Mouse (Mus musculus): ENCODE results near the gene Cx3cl1. TPM values are rescaled to one million over a fixed set of nuclear protein-coding genes. Genes with fewer than 3 reads are reported as not detected.
A peak's percentile ranks its signal among the peaks of the same experiment; 100 is the strongest.

Cx3cl1 gene
- polyA plus RNA-seq, 1 experiment from 2014 or later: 0.79 TPM

DNA sequence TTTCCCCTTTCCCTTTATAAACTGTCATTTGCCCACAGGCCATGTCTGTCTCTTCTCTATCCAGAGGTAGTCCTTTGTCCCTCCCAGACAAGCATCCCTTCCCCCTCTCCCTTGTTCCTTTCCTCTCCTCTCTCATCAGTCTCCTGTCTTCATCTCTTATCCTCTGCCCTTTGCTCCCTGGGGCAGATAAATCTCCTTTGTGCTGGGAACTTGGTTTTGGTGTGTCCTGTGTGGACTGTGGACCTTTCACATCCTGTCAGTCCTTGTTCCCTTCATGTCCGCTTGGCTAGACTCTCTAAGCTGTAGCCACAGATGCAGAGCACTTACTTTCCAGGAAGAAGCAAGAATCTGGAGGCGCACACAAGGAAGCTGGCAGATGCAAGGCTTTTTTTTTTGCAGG lies 17.3 kb upstream of the Cx3cl1 start:
- H3K27ac ChIP-seq (ENCODE audit: low read depth): no peak overlapping the region
- no peak overlapping the region for H3K9ac ChIP-seq (replicated peaks)
- no peak for TF ChIP-seq EP300 (IDR thresholded peaks at IDR 0.05; ENCODE audit: low read depth)
- no peak for TF ChIP-seq CTCF (IDR thresholded peaks at IDR 0.05; ENCODE audit: low read depth)
- H3K4me3 ChIP-seq (ENCODE audit: low read depth, low read length): no peak overlapping the region
- 66% methylated on average over 2 of the region's 2 CpGs for WGBS (ENCODE audit: insufficient replicate concordance)
- no peak for ATAC-seq
- H3K9me3 ChIP-seq (ENCODE audit: low read length): no peaks in the 10 kb centered on the region
- no peaks in the 10 kb centered on the region for H3K27me3 ChIP-seq (ENCODE audit: insufficient read depth, low read length)
- no peak overlapping the region for H3K4me2 ChIP-seq (ENCODE audit: low read depth, low read length)
- H3K36me3 ChIP-seq (replicated peaks; ENCODE audit: insufficient read depth, low read length): no peaks in the 10 kb centered on the region
- H3K4me1 ChIP-seq (ENCODE audit: insufficient read depth): no peaks in the 10 kb centered on the region
- DNase-seq: no peak

DNA sequence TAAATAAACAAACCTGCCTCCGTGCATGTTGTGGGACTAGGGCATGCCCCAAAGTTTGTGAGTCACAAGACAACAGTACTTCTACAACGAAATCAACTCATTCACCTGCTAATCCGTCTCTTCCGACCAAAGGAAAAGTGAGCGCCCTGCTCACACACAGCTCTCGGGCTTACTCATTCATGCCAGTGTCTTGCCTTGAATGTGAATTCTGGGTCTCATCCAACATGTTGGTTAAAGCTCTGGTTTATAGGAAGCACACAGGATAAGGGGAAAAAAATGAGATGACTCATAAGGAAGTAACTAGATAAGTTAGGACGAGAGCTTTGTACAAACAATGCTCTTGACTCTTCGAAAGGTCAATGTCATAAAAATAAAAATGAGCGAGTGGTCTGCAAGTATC lies 4.8 kb upstream of the Cx3cl1 start:
- no peak overlapping the region for H3K4me2 ChIP-seq (ENCODE audit: low read depth, low read length)
- H3K4me1 ChIP-seq (ENCODE audit: insufficient read depth): peaks cover 8% of the 10 kb centered on the region
- no peak overlapping the region for H3K4me3 ChIP-seq (ENCODE audit: low read depth, low read length)
- WGBS (ENCODE audit: insufficient replicate concordance): 62% methylated on average over 9 of the region's 9 CpGs
- H3K27me3 ChIP-seq (ENCODE audit: insufficient read depth, low read length): peaks cover 26% of the 10 kb centered on the region
- TF ChIP-seq CTCF (IDR thresholded peaks at IDR 0.05; ENCODE audit: low read depth) (no peak), EP300 (IDR thresholded peaks at IDR 0.05; ENCODE audit: low read depth) (peak; percentile 33; the same call in 1 of the 2 replicates)
- DNase-seq (no peak), ATAC-seq (no peak)
- no peaks in the 10 kb centered on the region for H3K9me3 ChIP-seq (ENCODE audit: low read length)
- H3K36me3 ChIP-seq (replicated peaks; ENCODE audit: insufficient read depth, low read length): no peaks in the 10 kb centered on the region
- no peak overlapping the region for H3K27ac ChIP-seq (ENCODE audit: low read depth)
- H3K9ac ChIP-seq (replicated peaks): no peak overlapping the region

DNA sequence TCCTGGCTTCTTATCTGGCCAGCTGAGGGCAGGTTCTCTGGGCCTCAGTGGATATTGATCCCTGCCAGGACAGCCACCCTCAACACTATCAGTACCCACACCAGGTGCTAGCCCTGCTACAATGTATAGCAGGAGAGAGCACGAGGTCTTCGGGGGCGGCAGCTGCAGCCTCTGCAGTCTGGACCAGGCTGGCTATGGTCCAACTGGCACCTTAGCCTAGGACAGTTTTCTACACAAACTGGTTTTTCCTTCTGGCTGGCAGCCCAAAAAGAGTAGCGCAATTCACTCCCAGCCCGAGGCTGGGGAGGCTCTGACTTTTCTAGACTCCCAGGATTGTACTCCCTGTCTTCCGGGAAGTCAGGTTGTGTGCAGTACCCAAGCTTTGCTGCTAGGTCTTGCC lies 864 bp upstream of the Cx3cl1 start:
- Histone ChIP-seq H3K9ac (replicated peaks) (no peak overlapping the region), H3K9me3 (ENCODE audit: low read length) (no peaks in the 10 kb centered on the region), H3K4me2 (ENCODE audit: low read depth, low read length) (no peak overlapping the region), H3K27ac (ENCODE audit: low read depth) (no peak overlapping the region), H3K27me3 (ENCODE audit: insufficient read depth, low read length) (peaks cover 62% of the 10 kb centered on the region), H3K4me3 (ENCODE audit: low read depth, low read length) (no peak overlapping the region), H3K4me1 (ENCODE audit: insufficient read depth) (peaks cover 14% of the 10 kb centered on the region), H3K36me3 (replicated peaks; ENCODE audit: insufficient read depth, low read length) (no peaks in the 10 kb centered on the region)
- no peak for DNase-seq
- peak; percentile 51; the same call in 1 of the 2 replicates for ATAC-seq
- WGBS (ENCODE audit: insufficient replicate concordance): 43% methylated on average over 6 of the region's 6 CpGs
- no peak for TF ChIP-seq CTCF (IDR thresholded peaks at IDR 0.05; ENCODE audit: low read depth)
- TF ChIP-seq EP300 (IDR thresholded peaks at IDR 0.05; ENCODE audit: low read depth): peak; percentile 61

- H3K27ac ChIP-seq (ENCODE audit: low read depth): no peak overlapping the region
These were observed 1.2 kb downstream of the Cx3cl1 start for GRCm38 (mm10) chr8:94773048-94773447.

GRCm38 (mm10) chr8:94773700-94774171 lies 1.9 kb downstream of the Cx3cl1 start:
- Histone ChIP-seq H3K27ac (ENCODE audit: low read depth) (no peak overlapping the region), H3K4me2 (ENCODE audit: low read depth, low read length) (no peak overlapping the region), H3K9me3 (ENCODE audit: low read length) (no peaks in the 10 kb centered on the region), H3K36me3 (replicated peaks; ENCODE audit: insufficient read depth, low read length) (no peaks in the 10 kb centered on the region), H3K27me3 (ENCODE audit: insufficient read depth, low read length) (peaks cover 66% of the 10 kb centered on the region), H3K9ac (replicated peaks) (no peak overlapping the region), H3K4me3 (ENCODE audit: low read depth, low read length) (no peak overlapping the region), H3K4me1 (ENCODE audit: insufficient read depth) (peaks cover 22% of the 10 kb centered on the region)
- DNase-seq (no peak), ATAC-seq (no peak)
- WGBS (ENCODE audit: insufficient replicate concordance): 62% methylated on average over 12 of the region's 12 CpGs
- TF ChIP-seq EP300 (IDR thresholded peaks at IDR 0.05; ENCODE audit: low read depth): no peak
- TF ChIP-seq CTCF (IDR thresholded peaks at IDR 0.05; ENCODE audit: low read depth): no peak

More at GRCm38 (mm10) chr8:94773048-94773447, 1.2 kb downstream of the Cx3cl1 start:
- H3K36me3 ChIP-seq (replicated peaks; ENCODE audit: insufficient read depth, low read length): no peaks in the 10 kb centered on the region
- no peak for DNase-seq
- TF ChIP-seq CTCF (IDR thresholded peaks at IDR 0.05; ENCODE audit: low read depth) (no peak), EP300 (IDR thresholded peaks at IDR 0.05; ENCODE audit: low read depth) (no peak)
- H3K9ac ChIP-seq (replicated peaks): no peak overlapping the region
- H3K4me1 ChIP-seq (ENCODE audit: insufficient read depth): peaks cover 15% of the 10 kb centered on the region
- no peak overlapping the region for H3K4me3 ChIP-seq (ENCODE audit: low read depth, low read length)
- H3K27me3 ChIP-seq (ENCODE audit: insufficient read depth, low read length): peaks cover 66% of the 10 kb centered on the region
- no peak overlapping the region for H3K4me2 ChIP-seq (ENCODE audit: low read depth, low read length)
- no peaks in the 10 kb centered on the region for H3K9me3 ChIP-seq (ENCODE audit: low read length)
- no peak for ATAC-seq
- 65% methylated on average over 6 of the region's 6 CpGs for WGBS (ENCODE audit: insufficient replicate concordance)

DNA sequence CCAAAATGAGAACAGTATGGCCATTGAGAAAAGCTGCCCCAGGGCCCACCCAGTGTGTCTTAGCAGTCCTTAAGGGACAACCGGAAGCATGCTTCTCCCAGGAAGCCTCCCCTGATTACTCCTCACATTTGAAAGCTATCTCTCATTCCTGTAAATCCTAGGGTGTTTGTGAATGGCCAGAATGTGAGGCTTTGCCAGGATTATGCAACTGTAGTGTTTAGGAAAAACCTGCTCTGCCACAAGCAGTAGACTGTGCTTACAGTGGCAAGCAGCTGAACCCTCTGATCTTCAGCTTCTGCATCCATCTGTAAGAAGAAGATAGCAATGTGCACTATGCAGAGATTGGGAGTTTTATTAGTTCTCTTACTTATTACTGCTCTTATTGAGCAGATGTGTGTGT lies 2.8 kb downstream of the Cx3cl1 start:
- Histone ChIP-seq H3K27ac (ENCODE audit: low read depth) (no peak overlapping the region), H3K4me1 (ENCODE audit: insufficient read depth) (peaks cover 24% of the 10 kb centered on the region), H3K36me3 (replicated peaks; ENCODE audit: insufficient read depth, low read length) (no peaks in the 10 kb centered on the region), H3K4me2 (ENCODE audit: low read depth, low read length) (no peak overlapping the region), H3K27me3 (ENCODE audit: insufficient read depth, low read length) (peaks cover 66% of the 10 kb centered on the region), H3K4me3 (ENCODE audit: low read depth, low read length) (no peak overlapping the region), H3K9ac (replicated peaks) (no peak overlapping the region), H3K9me3 (ENCODE audit: low read length) (no peaks in the 10 kb centered on the region)
- TF ChIP-seq CTCF (IDR thresholded peaks at IDR 0.05; ENCODE audit: low read depth) (no peak), EP300 (IDR thresholded peaks at IDR 0.05; ENCODE audit: low read depth) (no peak)
- no peak for DNase-seq
- ATAC-seq: no peak
- 84% methylated on average over 1 of the region's 1 CpGs for WGBS (ENCODE audit: insufficient replicate concordance)

DNA sequence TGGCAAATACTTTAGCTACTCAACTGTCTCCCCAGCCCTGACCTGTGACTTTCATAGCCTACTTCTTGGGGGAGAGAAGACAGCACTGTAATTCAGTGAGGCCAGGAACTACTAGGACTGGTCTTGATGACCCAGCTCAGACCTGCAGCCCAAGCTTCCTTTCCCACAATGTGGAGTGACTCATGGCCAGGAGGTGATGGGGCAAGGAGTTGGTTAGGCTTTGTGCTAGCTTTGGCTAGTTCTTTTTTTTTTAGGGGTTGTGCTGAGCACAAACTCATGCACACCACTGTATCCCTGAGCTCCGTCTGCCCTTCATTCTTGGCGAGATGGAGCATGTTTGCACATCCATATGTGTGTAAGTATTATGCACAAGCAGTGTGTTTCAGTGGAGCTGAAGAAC lies 4.5 kb downstream of the Cx3cl1 start:
- DNase-seq (no peak), ATAC-seq (no peak)
- WGBS (ENCODE audit: insufficient replicate concordance): 60% methylated on average over 2 of the region's 2 CpGs
- H3K4me3 ChIP-seq (ENCODE audit: low read depth, low read length): no peak overlapping the region
- H3K36me3 ChIP-seq (replicated peaks; ENCODE audit: insufficient read depth, low read length): no peaks in the 10 kb centered on the region
- peaks cover 22% of the 10 kb centered on the region for H3K4me1 ChIP-seq (ENCODE audit: insufficient read depth)
- no peak overlapping the region for H3K4me2 ChIP-seq (ENCODE audit: low read depth, low read length)
- H3K27me3 ChIP-seq (ENCODE audit: insufficient read depth, low read length): peaks cover 51% of the 10 kb centered on the region
- H3K9me3 ChIP-seq (ENCODE audit: low read length): no peaks in the 10 kb centered on the region
- H3K27ac ChIP-seq (ENCODE audit: low read depth): no peak overlapping the region
- no peak overlapping the region for H3K9ac ChIP-seq (replicated peaks)
- TF ChIP-seq CTCF (IDR thresholded peaks at IDR 0.05; ENCODE audit: low read depth) (no peak), EP300 (IDR thresholded peaks at IDR 0.05; ENCODE audit: low read depth) (no peak)

Measured in liver, postnatal 0 days (tissue).